Mouse (Mus musculus) CD4-positive, CD25-positive, alpha-beta regulatory T cell, adult 9 weeks (primary cell): Measurements from ENCODE around the gene C330021F23Rik. TPM values are rescaled to one million over a fixed set of nuclear protein-coding genes. Genes with fewer than 3 reads are reported as not detected.

Experiments
- polyA plus RNA-seq: library from polyadenylated mRNA; unstranded; fragments of 100-300 nt; shearing (Covaris generic); gene quantifications from one replicate; pipeline ENCODE4 v1.2.1, GENCODE M21; 2017

Gene C330021F23Rik
- polyA plus RNA-seq, result not detected

GRCm38 (mm10) chr8:3567641-3568371 lies at the start of gene C330021F23Rik:
C330021F23Rik (plus strand) TSS chr8:3567990.

GRCm38 (mm10) chr8:3586993-3587390 lies 19.2 kb downstream of the C330021F23Rik start, which contains the start of gene Camsap3:
Camsap3 (plus strand) TSS chr8:3587293.

GRCm38 (mm10) chr8:3621199-3621970 lies 53.6 kb downstream of the C330021F23Rik start, which contains the start of the genes Xab2 and Pet100:
Xab2 (minus strand) TSS chr8:3621316.
Pet100 (plus strand) TSS chr8:3621548.

GRCm38 (mm10) chr8:3625445-3625844 lies 57.7 kb downstream of the C330021F23Rik start, which contains the start of gene Pcp2:
Pcp2 (minus strand) TSS chr8:3625545.

GRCm38 (mm10) chr8:3630647-3631477 lies 63.1 kb downstream of the C330021F23Rik start, which contains the start of gene Stxbp2:
Stxbp2 (plus strand) TSS chr8:3630955.

Other genes starting within 250 kb of the C330021F23Rik start
- gene A430078G23Rik, start 214.6 kb upstream of the C330021F23Rik start, polyA plus RNA-seq, result 82.3 TPM
- 47.6 TPM for gene Arhgef18, start 175.0 kb upstream of the C330021F23Rik start, polyA plus RNA-seq
- 6.5 TPM for gene Pex11g, start 100.3 kb upstream of the C330021F23Rik start, polyA plus RNA-seq
- gene Tex45, start 97.1 kb upstream of the C330021F23Rik start, polyA plus RNA-seq, result not detected
- 3.1 TPM for gene Zfp358, start 74.9 kb upstream of the C330021F23Rik start, polyA plus RNA-seq
- gene Mcoln1, start 67.5 kb upstream of the C330021F23Rik start, polyA plus RNA-seq, result 20.7 TPM
- gene Pnpla6, start 52.6 kb upstream of the C330021F23Rik start, polyA plus RNA-seq, result 55.6 TPM
- 0.06 TPM for gene Camsap3, start 19.3 kb downstream of the C330021F23Rik start, polyA plus RNA-seq
- 139 TPM for gene Xab2, start 53.3 kb downstream of the C330021F23Rik start, polyA plus RNA-seq
- gene Pet100, start 53.6 kb downstream of the C330021F23Rik start, polyA plus RNA-seq, result 142 TPM
- gene Pcp2, start 57.6 kb downstream of the C330021F23Rik start, polyA plus RNA-seq, result not detected
- 252 TPM for gene Stxbp2, start 63.0 kb downstream of the C330021F23Rik start, polyA plus RNA-seq
- not detected for gene Retn, start 87.8 kb downstream of the C330021F23Rik start, polyA plus RNA-seq
- gene Mcemp1, start 97.8 kb downstream of the C330021F23Rik start, polyA plus RNA-seq, result not detected
- gene Fcor, start 104.4 kb downstream of the C330021F23Rik start, polyA plus RNA-seq, result not detected
- 38.9 TPM for gene Trappc5, start 108.3 kb downstream of the C330021F23Rik start, polyA plus RNA-seq
- 1.1 TPM for gene Fcer2a, start 126.2 kb downstream of the C330021F23Rik start, polyA plus RNA-seq
- gene Clec4g, start 152.7 kb downstream of the C330021F23Rik start, polyA plus RNA-seq, result not detected
- 0.43 TPM for gene Cd209a, start 181.0 kb downstream of the C330021F23Rik start, polyA plus RNA-seq